Comparison of ENCODE assay signal across 27 mouse cellular contexts in the genomic region with DNA sequence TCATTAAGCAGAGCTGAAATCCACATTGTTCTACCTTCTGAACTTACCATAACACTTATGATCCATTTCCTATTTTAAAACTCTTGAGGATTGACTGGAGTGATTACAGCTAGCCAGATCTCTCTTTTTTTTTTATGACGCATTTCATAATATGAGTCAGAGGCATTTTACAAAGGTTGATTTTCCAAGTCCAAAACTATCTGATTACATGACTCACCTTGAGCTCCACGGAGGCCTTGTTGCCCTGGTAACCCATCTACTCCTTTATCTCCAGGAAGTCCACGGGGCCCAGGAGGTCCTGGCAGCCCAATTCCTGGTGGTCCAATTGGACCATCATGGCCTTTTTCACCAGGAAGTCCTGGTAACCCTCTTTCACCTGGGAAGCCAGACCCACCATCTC.
"Had no signal": no experiment of that assay in that cellular context is flagged by ENCODE, and none has a peak within 500 bp of the region (broad histone marks: within the 10 kb centered on the region; RNA-seq: fewer than 3 reads in every experiment).

No protein-coding gene starts in this region.

- H3K9me3 ChIP-seq: heart, embryonic 10.5 days; heart, embryonic 12.5 days; hindbrain, embryonic 10.5 days; hindbrain, embryonic 12.5 days; kidney, embryonic 15.5 days; limb, embryonic 13.5 days; limb, embryonic 15.5 days; liver, embryonic 12.5 days had no signal

- H3K36me3 ChIP-seq: heart, embryonic 10.5 days; heart, embryonic 12.5 days; hindbrain, embryonic 10.5 days; hindbrain, embryonic 12.5 days; kidney, embryonic 15.5 days; limb, embryonic 13.5 days; limb, embryonic 15.5 days; liver, embryonic 12.5 days had no signal

- H3K27me3 ChIP-seq: heart, embryonic 12.5 days had no signal

- H3K4me2 ChIP-seq: heart, embryonic 12.5 days; hindbrain, embryonic 12.5 days; hindbrain, embryonic 14.5 days; kidney, embryonic 15.5 days; limb, embryonic 13.5 days; limb, embryonic 15.5 days; liver, embryonic 12.5 days had no signal

- H3K9ac ChIP-seq: heart, embryonic 12.5 days; hindbrain, embryonic 12.5 days; hindbrain, embryonic 14.5 days; kidney, embryonic 15.5 days; limb, embryonic 13.5 days; limb, embryonic 15.5 days; liver, embryonic 12.5 days; liver, embryonic 14.5 days had no signal

- DNase-seq: gastrocnemius, adult 2 months; gastrocnemius, postnatal 10 days; gastrocnemius, postnatal 25 days; heart, adult 18-20 months; heart, postnatal 10 days; heart, postnatal 4 days; kidney, adult 11 months; kidney, adult 2 months; kidney, adult 9 months; kidney, postnatal 14 days; kidney, postnatal 36 days; layer of hippocampus, adult 9-11 months; layer of hippocampus, postnatal 36 days; left cerebral cortex, postnatal 4 days had no signal

- H3K4me1 ChIP-seq: heart, embryonic 10.5 days; heart, embryonic 12.5 days; hindbrain, embryonic 10.5 days; hindbrain, embryonic 12.5 days; kidney, embryonic 15.5 days; limb, embryonic 13.5 days; limb, embryonic 15.5 days; liver, embryonic 12.5 days had no signal

- H3K4me3 ChIP-seq: gastrocnemius, adult 2 months; heart, embryonic 10.5 days; heart, embryonic 12.5 days; hindbrain, embryonic 10.5 days; hindbrain, embryonic 12.5 days; kidney, embryonic 15.5 days; limb, embryonic 13.5 days; limb, embryonic 15.5 days; liver, embryonic 12.5 days had no signal

- ATAC-seq: hindbrain, embryonic 16.5 days; intestine, embryonic 16.5 days; liver, embryonic 12.5 days had no signal

- H3K27ac ChIP-seq: gastrocnemius, adult 2 months; heart, embryonic 10.5 days; hindbrain, embryonic 10.5 days; hindbrain, embryonic 12.5 days; hindbrain, embryonic 14.5 days; kidney, embryonic 15.5 days; kidney, postnatal 0 days; limb, embryonic 13.5 days; limb, embryonic 15.5 days; liver, embryonic 12.5 days; liver, embryonic 14.5 days had no signal
